Comparison of ENCODE assay signal across 25 mouse cellular contexts in the genomic region with DNA sequence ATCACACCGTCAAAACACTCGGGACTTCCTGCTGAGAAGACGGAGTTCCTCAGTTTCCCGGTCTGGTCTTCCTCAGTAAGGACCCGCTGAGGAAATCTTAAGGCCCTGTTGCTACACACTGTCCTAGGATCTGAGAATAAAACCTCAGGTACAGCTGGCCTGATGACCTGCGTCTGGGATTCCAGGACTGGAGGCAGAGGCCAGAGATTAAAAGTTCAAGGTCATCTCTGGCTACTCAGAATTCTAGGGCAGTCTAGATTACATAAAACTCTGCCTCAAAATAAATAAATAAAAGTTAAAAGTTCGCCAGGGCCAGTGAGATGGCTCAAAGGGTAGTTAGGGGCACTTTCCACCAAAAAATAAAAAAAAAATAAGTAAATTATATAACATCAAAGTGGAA. TPM values are rescaled to one million over a fixed set of nuclear protein-coding genes. Genes with fewer than 3 reads are reported as not detected.
DNase-seq lines count a peak whose midpoint lies in the region; ATAC-seq and TF ChIP-seq lines count a peak whose summit lies in the region.
"Had no signal": no experiment of that assay in that cellular context is flagged by ENCODE, and none has a peak within 500 bp of the region (broad histone marks: within the 10 kb centered on the region; RNA-seq: fewer than 3 reads in every experiment).

No protein-coding gene starts in this region.

- H3K27me3 ChIP-seq in heart, embryonic 12.5 days (replicated peaks) = no peaks in the 10 kb centered on the region
- peaks cover 3% of the 10 kb centered on the region for H3K27me3 ChIP-seq in liver, postnatal 0 days (ENCODE audit: insufficient read depth, low read length)
- H3K27me3 ChIP-seq in liver, embryonic 12.5 days (replicated peaks) = peaks cover 14% of the 10 kb centered on the region
- H3K27me3 ChIP-seq: CH12.LX; embryonic facial prominence, embryonic 12.5 days; forebrain, embryonic 13.5 days; forebrain, embryonic 15.5 days; Patski had no signal

- no peaks in the 10 kb centered on the region for H3K9me3 ChIP-seq in heart, embryonic 12.5 days (replicated peaks)
- H3K9me3 ChIP-seq in liver, postnatal 0 days (ENCODE audit: low read length) = no peaks in the 10 kb centered on the region
- no peaks in the 10 kb centered on the region for H3K9me3 ChIP-seq in liver, embryonic 12.5 days (replicated peaks)
- H3K9me3 ChIP-seq: embryonic facial prominence, embryonic 10.5 days; embryonic facial prominence, embryonic 12.5 days; forebrain, embryonic 13.5 days; forebrain, embryonic 15.5 days had no signal

- no peaks in the 10 kb centered on the region for H3K36me3 ChIP-seq in heart, embryonic 12.5 days
- no peaks in the 10 kb centered on the region for H3K36me3 ChIP-seq in liver, postnatal 0 days (replicated peaks; ENCODE audit: insufficient read depth, low read length)
- H3K36me3 ChIP-seq in liver, embryonic 12.5 days = no peaks in the 10 kb centered on the region
- H3K36me3 ChIP-seq: embryonic facial prominence, embryonic 12.5 days; forebrain, embryonic 15.5 days; G1E had no signal

- TF ChIP-seq CTCF in liver, postnatal 0 days (IDR thresholded peaks at IDR 0.05; ENCODE audit: low read depth) = no peak

- no peak for TF ChIP-seq EP300 in liver, postnatal 0 days (IDR thresholded peaks at IDR 0.05; ENCODE audit: low read depth)

- 72% methylated on average over 7 of the region's 7 CpGs for WGBS in heart, embryonic 12.5 days
- 68% methylated on average over 7 of the region's 7 CpGs for WGBS in liver, postnatal 0 days (ENCODE audit: insufficient replicate concordance)
- 70% methylated on average over 7 of the region's 7 CpGs for WGBS in liver, embryonic 12.5 days (ENCODE audit: insufficient replicate concordance)

- H3K9ac ChIP-seq in heart, embryonic 12.5 days = no peak overlapping the region
- H3K9ac ChIP-seq in liver, postnatal 0 days (replicated peaks) = no peak overlapping the region
- no peak overlapping the region for H3K9ac ChIP-seq in liver, embryonic 12.5 days
- H3K9ac ChIP-seq: embryonic facial prominence, embryonic 12.5 days; forebrain, embryonic 13.5 days; forebrain, embryonic 15.5 days had no signal

- no peak overlapping the region for H3K4me3 ChIP-seq in heart, embryonic 12.5 days
- no peak overlapping the region for H3K4me3 ChIP-seq in liver, postnatal 0 days (ENCODE audit: low read depth, low read length)
- H3K4me3 ChIP-seq in liver, embryonic 12.5 days = no peak overlapping the region
- H3K4me3 ChIP-seq: embryonic facial prominence, embryonic 10.5 days; embryonic facial prominence, embryonic 12.5 days; forebrain, embryonic 13.5 days; forebrain, embryonic 15.5 days had no signal

- H3K27ac ChIP-seq in heart, embryonic 12.5 days (ENCODE audit: poor library complexity, severe bottlenecking) = 0 out of 2 replicates have a peak overlapping the region, but pooled peaks have one; percentile 25
- peak overlapping the region; percentile 29; the same call in 1 of the 2 replicates for H3K27ac ChIP-seq in liver, postnatal 0 days (ENCODE audit: low read depth)
- no peak overlapping the region for H3K27ac ChIP-seq in liver, embryonic 12.5 days
- H3K27ac ChIP-seq: embryonic facial prominence, embryonic 10.5 days; embryonic facial prominence, embryonic 12.5 days; forebrain, embryonic 13.5 days; forebrain, embryonic 15.5 days had no signal

- no peak for DNase-seq in heart, adult 8-10 months (ENCODE audit: low spot score)
- peak; percentile 60 for DNase-seq in kidney, adult 9 months
- no peak for DNase-seq in kidney, adult 8-10 months
- DNase-seq in liver, postnatal 0 days = no peak
- DNase-seq: adrenal gland, adult 8-10 months; adrenal gland, postnatal 14 days; adrenal gland, postnatal 36 days; B cell, adult 2 months; cerebellum, adult 11-12 months; cerebellum, adult 2 months; cerebellum, adult 9-10 months; cerebellum, postnatal 25 days had no signal

- ATAC-seq in heart, embryonic 12.5 days (ENCODE audit: insufficient number of reproducible peaks, low FRiP score) = no peak
- no peak for ATAC-seq in liver, postnatal 0 days
- no peak for ATAC-seq in liver, embryonic 12.5 days
- ATAC-seq: activated CD4-positive, CD25-positive, alpha-beta regulatory T cell, adult 4 months; CD4-positive, CD25-positive, alpha-beta regulatory T cell, adult 4 months; forebrain, embryonic 13.5 days; forebrain, embryonic 15.5 days; Patski had no signal

- H3K4me2 ChIP-seq in heart, embryonic 12.5 days = no peak overlapping the region
- no peak overlapping the region for H3K4me2 ChIP-seq in liver, postnatal 0 days (ENCODE audit: low read depth, low read length)
- H3K4me2 ChIP-seq in liver, embryonic 12.5 days = no peak overlapping the region
- H3K4me2 ChIP-seq: embryonic facial prominence, embryonic 12.5 days; forebrain, embryonic 13.5 days; forebrain, embryonic 15.5 days had no signal

- peaks cover 74% of the 10 kb centered on the region for H3K4me1 ChIP-seq in heart, embryonic 12.5 days (replicated peaks)
- peaks cover 34% of the 10 kb centered on the region for H3K4me1 ChIP-seq in liver, postnatal 0 days (ENCODE audit: insufficient read depth)
- H3K4me1 ChIP-seq in liver, embryonic 12.5 days = peaks cover 85% of the 10 kb centered on the region

RNA-seq across cellular contexts. Expression of a gene that starts 5.6 kb away (rescaled TPM):
- polyA plus RNA-seq in heart, embryonic 12.5 days (2016; fragmentation: Nextera tagmentation; extraction: Ambion mirVana) = 33.5 and 38.2 TPM in 2 replicates
- total RNA-seq in heart, adult 8-10 months (2022) = 10 to 100 TPM; 45.5 to 59.7 (median 53.9) TPM
- polyA plus RNA-seq in liver, postnatal 0 days (2015; fragmentation: Nextera tagmentation; extraction: Ambion mirVana) = 8.0 and 8.6 TPM in 2 replicates
- polyA plus RNA-seq in liver, embryonic 12.5 days (2016; fragmentation: Nextera tagmentation; extraction: Ambion mirVana) = 13.0 and 15.1 TPM in 2 replicates
- total RNA-seq: G1E had no signal
- polyA plus RNA-seq: G1E had no signal

RNA-seq across cellular contexts. Expression of a gene that starts 34.7 kb away (rescaled TPM):
- 0.31 TPM in 1 of 2 replicates, not detected in the other for polyA plus RNA-seq in heart, embryonic 12.5 days (2016; fragmentation: Nextera tagmentation; extraction: Ambion mirVana)
- total RNA-seq in heart, adult 8-10 months (2022) = not detected
- polyA plus RNA-seq in liver, postnatal 0 days (2015; fragmentation: Nextera tagmentation; extraction: Ambion mirVana) = 0.22 TPM in 2 replicates
- polyA plus RNA-seq in liver, embryonic 12.5 days (2016; fragmentation: Nextera tagmentation; extraction: Ambion mirVana) = 0.28 TPM in 1 of 2 replicates, not detected in the other
- total RNA-seq: adrenal gland, adult 18-20 months; CH12.LX; G1E had no signal
- polyA plus RNA-seq: activated CD4-positive, CD25-positive, alpha-beta regulatory T cell, adult 4 months; CD4-positive, CD25-positive, alpha-beta regulatory T cell, adult 4 months; embryonic facial prominence, embryonic 10.5 days; forebrain, embryonic 11.5 days; G1E; Patski had no signal

RNA-seq across cellular contexts. Expression of a gene that starts 44.9 kb away (rescaled TPM):
- polyA plus RNA-seq in heart, embryonic 12.5 days (2016; fragmentation: Nextera tagmentation; extraction: Ambion mirVana) = 8.5 and 10.1 TPM in 2 replicates
- 1 to 10 TPM; 2.1 to 3.6 (median 3.0) TPM for total RNA-seq in heart, adult 8-10 months (2022)
- polyA plus RNA-seq in liver, postnatal 0 days (2015; fragmentation: Nextera tagmentation; extraction: Ambion mirVana) = 13.7 TPM in 2 replicates
- 15.5 and 18.2 TPM in 2 replicates for polyA plus RNA-seq in liver, embryonic 12.5 days (2016; fragmentation: Nextera tagmentation; extraction: Ambion mirVana)
- polyA plus RNA-seq: activated CD4-positive, CD25-positive, alpha-beta regulatory T cell, adult 4 months; CD4-positive, CD25-positive, alpha-beta regulatory T cell, adult 4 months; G1E had no signal
